Mouse (Mus musculus) kidney, postnatal 4 days (tissue): ENCODE measurements at regions not wholly inside any gene's neighbourhood (a gene's known extent, or its start where the extent isn't known, plus 50 kb on each side); places are given as distances from the start of the nearest gene placed in this dataset.

ENCODE experiments used
- DNase-seq, 2 experiments: peaks; one replicate each; pipeline ENCODE4 v3.0.0; 2021; ENCODE audit warnings: mixed read lengths in 2 of 2

DNA sequence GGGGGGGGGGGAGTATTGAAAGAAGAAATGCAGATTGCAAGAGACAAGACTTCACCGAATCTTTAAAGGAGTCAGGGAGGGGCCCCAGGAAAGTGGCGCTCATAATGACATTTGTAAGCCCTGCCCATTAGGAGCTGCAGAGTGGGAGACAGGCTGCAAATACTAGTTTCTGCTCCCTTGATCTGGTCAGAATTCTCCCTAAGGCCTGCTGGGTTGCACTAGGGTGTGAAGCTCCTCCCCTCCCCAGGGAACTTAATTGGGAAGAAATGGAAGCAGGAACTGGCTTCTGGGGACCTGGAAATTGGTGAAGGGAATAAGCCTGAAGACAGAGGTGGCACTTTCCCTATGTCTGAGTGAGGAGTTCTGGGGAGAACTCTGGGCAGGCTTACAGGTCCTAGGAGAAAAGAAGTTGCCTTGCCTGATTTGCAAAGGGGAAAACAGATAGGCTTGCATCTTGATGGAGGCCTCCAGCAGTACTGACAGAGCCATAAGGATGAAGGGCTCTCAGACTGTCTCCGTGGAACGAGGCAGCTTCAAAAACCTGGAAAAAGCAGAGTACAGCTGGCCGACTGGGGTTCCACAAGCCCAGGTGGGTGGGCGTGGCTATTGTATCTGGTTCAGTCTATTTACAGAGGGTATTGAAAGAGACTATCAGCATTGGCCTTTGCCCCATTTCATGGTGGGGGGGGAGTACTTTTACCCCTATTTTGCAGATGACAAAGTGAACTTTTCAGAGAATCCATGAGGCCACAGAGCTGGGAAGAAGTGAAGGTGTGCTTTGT lies 125.7 kb downstream of the Plpp3 start:
- no peak for DNase-seq

DNA sequence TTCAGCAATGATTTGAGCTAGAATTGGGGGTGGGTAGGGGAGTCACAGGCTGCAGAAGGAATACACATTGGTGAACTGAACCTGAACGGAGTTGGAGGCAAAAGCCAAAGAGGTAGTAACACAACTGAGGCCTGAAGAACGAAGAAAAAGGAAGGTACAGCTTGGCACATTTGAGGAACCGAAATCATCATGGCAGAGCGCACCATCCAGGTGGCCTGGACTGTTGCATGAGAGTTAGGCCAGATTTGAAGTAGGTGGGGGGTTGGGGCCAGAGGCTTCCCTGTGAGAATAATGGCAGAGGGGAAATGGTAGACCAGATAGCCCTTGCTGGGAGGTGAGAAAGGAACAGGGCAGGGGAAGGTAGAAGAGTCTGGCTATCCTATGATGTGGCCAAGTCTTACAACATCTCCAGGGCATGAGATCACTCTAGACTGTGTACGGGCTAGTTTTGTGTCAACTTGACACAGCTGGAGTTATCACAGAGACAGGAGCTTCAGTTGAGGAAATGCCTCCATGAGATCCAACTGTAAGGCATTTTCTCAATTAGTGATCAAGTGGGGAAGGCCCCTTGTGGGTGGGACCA lies 128.4 kb downstream of the Plpp3 start:
- DNase-seq: no peak

DNA sequence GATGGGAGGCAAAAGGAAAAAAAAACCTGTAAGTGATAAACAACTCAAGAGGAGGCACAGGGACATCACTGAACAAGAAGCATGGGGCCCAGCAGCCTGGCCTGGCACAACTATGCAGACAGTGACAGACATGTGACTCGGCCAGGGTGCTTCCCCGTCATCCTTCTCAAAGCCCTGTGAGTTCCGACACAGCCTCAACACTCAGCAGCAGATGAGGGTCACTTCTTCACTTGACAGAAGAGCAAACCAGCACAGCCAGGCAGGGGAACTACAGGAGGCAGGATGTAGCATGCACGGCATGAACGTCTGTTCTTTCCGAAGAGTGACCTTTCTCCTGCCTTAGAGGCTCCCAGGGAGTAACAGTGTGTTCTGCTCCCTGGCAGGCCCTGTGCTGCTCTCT lies 129.2 kb downstream of the Plpp3 start:
- DNase-seq: no peak

GRCm38 (mm10) chr4:105286809-105287208 lies 129.7 kb downstream of the Plpp3 start:
- DNase-seq: no peak

- no peak for DNase-seq
Measured at GRCm38 (mm10) chr4:105287419-105287818, 130.3 kb downstream of the Plpp3 start.

DNA sequence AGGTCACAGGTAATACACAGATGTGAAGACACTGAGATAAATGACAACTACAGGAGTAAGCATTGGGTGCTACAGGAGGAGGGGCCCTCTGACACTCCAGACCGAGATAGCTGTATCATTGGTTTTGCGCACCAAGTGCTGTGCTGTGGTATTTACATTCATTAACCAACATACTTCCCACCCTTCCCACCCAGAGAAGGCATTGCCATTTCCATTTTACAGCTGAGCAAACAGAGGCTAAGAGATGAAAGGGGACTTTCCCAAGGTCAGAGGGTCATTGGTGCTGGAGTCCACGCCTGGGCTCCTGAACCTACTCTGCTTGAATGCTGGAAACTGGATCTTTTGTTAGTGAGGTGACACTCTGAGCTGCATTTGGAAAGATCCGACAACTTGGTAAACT lies 132.5 kb downstream of the Plpp3 start:
- no peak for DNase-seq

DNA sequence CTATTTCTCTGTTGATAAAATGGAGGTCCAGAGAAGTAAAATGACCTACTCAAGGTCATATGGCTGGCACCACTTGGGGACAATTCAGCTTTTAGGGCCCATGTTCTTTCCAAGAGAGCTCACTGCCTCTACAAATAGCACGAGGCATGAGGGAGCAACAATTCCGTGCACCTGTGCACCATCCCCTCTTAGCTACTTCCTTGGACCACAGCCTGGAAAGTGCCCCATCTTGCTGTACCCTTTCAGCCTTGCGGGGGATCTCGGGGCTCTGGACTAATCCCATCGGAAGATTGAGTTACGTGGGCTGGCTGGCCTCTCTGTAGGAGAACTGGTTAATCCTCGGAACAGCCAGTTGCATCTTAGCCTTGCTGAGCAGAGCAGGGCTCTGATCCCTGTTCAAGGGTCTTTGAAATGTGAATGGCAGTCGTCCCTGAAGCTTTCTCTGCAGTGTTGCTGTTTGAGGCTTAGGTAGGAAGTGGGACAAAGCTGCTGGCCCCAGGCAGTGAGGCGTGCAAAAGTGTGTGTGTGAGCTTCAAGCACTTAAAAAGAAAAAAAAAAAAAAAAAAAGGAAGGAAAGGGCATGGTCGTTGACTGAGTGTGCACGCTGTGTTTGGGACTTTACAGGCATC lies 133.8 kb downstream of the Plpp3 start:
- peak in 1 of 2 experiments; percentile 36 for DNase-seq

GRCm38 (mm10) chr4:105291503-105291902 lies 134.4 kb downstream of the Plpp3 start:
- no peak for DNase-seq

GRCm38 (mm10) chr4:105299358-105299757 lies 142.2 kb downstream of the Plpp3 start:
- DNase-seq: no peak

DNA sequence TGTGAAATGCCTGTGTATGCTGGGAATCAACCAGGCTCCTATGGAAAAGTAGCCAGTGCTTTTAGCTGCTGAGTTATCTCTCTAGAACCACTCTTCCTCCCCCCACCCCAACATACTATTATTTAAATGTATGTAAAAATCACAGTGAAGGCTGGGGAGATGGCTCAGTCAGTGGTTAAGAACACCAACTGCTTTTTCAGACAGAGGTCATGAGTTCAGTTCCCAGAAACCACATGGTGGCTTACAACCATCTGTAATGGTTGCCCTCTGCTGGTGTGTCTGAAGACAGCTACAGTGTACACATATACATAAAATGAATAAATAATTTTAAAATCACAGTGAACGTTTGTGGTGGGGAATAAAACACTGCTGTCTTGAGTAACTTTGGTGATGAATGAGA lies 144.4 kb downstream of the Plpp3 start:
- DNase-seq: no peak

- DNase-seq: peak in 1 of 2 experiments; percentile 1
Measured at GRCm38 (mm10) chr4:105304166-105304565, 147.0 kb downstream of the Plpp3 start.

GRCm38 (mm10) chr4:105305931-105306330 lies 148.8 kb downstream of the Plpp3 start:
- DNase-seq: peak; percentile 26 to 57

GRCm38 (mm10) chr4:105307356-105307755 lies 150.2 kb downstream of the Plpp3 start:
- DNase-seq: no peak

DNA sequence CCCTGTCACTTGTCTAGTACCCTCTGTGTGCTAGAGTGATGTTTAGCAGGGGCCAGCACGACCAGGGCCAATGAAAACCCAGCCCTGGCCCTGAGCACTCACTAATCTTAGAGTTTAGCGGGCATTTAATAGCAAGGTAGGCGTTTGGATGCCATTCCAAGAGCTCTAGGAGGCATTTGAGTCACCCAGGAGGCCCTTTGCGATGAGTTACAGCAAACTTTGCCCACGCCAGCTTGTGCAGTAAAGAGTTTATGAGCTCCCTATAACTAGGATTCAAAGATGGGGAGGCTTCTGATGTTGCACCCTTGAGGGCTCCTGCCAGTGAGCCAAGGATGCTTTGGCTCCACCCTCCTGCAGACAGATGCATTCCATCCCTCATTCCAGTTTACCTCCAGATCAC lies 150.8 kb downstream of the Plpp3 start:
- no peak for DNase-seq

GRCm38 (mm10) chr4:105308971-105309488 lies 151.9 kb downstream of the Plpp3 start:
- no peak for DNase-seq

DNA sequence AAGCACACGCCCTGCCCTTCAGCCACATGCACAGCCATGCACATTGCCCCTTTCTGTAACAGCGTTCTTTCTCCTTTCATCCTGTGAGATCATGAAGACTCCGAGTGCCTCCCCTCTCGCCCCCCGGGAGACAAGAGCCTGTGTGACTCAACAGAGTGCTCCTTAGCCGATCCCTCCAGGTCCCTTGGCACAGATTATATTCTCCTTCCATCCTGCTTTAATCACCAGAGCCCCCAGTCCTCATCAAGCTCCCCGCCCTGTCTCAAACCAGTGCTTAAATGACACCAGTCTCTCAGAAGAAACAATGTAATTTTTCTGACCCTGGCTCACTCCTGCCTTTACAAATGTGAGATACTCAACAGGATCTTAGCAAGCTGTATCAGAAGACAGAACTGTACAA lies 155.5 kb downstream of the Plpp3 start:
- no peak for DNase-seq

- peak; percentile 21 to 42 for DNase-seq
Measured at GRCm38 (mm10) chr4:105313151-105313818, 156.1 kb downstream of the Plpp3 start.

DNA sequence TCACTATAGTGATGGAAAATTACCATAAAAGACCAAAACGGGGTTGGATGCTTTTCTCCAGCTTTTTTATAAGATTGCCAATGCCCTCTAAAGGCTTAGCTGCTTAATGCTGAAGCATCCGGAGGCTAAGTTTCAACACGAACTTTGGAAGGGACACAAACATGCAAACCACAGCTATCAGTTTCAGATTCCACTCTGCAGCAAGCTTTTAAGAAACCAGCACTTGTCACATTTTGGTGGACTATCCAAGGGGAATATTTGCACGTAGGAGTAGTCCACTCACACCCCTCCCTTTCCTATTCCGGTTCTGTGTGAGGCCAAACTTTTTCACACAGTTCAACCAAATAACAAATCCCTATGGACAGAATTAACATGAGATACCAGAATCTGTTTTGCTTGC lies 157.9 kb downstream of the Plpp3 start:
- DNase-seq: no peak

GRCm38 (mm10) chr4:105316478-105317206 lies 159.5 kb downstream of the Plpp3 start:
- DNase-seq: peak in 1 of 2 experiments; percentile 24

- DNase-seq: no peak
Measured at GRCm38 (mm10) chr4:105318421-105318820, 161.3 kb downstream of the Plpp3 start.

DNA sequence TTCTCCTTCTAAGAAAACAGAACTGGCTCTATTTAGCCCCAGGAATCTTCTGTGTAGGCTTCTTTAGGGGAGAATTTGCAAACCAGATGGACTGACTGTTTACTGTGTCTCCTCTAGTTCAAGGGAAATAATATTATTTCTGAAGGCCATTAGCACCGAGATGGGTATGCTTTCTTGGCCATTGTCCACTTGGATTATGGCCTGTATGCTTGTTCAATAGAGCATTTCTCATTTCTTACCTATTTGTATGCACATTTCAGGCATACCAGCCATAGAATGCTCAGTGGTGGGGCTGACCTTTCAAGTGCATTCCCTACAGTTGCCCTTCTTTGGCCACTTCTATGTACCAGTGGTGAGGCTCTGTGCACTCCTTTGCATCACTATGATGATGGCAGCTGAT lies 166.3 kb downstream of the Plpp3 start:
- no peak for DNase-seq

GRCm38 (mm10) chr4:105326989-105327388 lies 169.8 kb downstream of the Plpp3 start:
- no peak for DNase-seq
